Mouse (Mus musculus) MEL (cell line): ENCODE results near the gene Gm19345. TPM values are rescaled to one million over a fixed set of nuclear protein-coding genes. Genes with fewer than 3 reads are reported as not detected.

Experiments used
- DNase-seq: peaks from one replicate; pipeline ENCODE4 v3.0.0; 2011; ENCODE audit warnings: low read depth, low spot score
- H3K27ac ChIP-seq: 2 replicates; pipeline ENCODE4 v1.5.1; 2012; ENCODE audit warnings: low read depth, mild to moderate bottlenecking, control low read depth, low read length, moderate library complexity; ENCODE audit not compliant: control insufficient read depth
- H3K27me3 ChIP-seq, 2 experiments: fragments of 150-350 bp in 1 of 2; sonication (generic) in 1 of 2; 2 replicates each; pipeline ENCODE4 v1.6.1; 2012; ENCODE audit warnings: low read length in 2 of 2, mild to moderate bottlenecking in 2 of 2, improper control_type of control experiment in 1 of 2, moderate library complexity in 1 of 2; ENCODE audit not compliant: insufficient read depth in 2 of 2, control insufficient read depth in 1 of 2
- H3K36me3 ChIP-seq, 2 experiments: 2 replicates each; pipeline ENCODE4 v1.6.1; 2012 to 2014; ENCODE audit warnings: low read length in 2 of 2, improper control_type of control experiment in 1 of 2, inconsistent platforms in 1 of 2, mild to moderate bottlenecking in 1 of 2; ENCODE audit not compliant: insufficient read depth in 2 of 2, control insufficient read depth in 1 of 2
- H3K4me1 ChIP-seq, 2 experiments: fragments of 150-350 bp in 1 of 2; sonication (generic) in 1 of 2; 2 replicates each; pipeline ENCODE4 v1.6.1; 2012; ENCODE audit warnings: low read length in 2 of 2, improper control_type of control experiment in 1 of 2, mild to moderate bottlenecking in 1 of 2; ENCODE audit not compliant: insufficient read depth in 2 of 2, control insufficient read depth in 1 of 2
- H3K4me3 ChIP-seq, 2 experiments: fragments of 150-350 bp in 1 of 2; sonication (generic) in 1 of 2; 2 replicates each; pipeline ENCODE4 v1.5.1; 2012; ENCODE audit warnings: low read depth in 2 of 2, low read length in 2 of 2, mild to moderate bottlenecking in 2 of 2, moderate library complexity in 2 of 2, control low read depth in 1 of 2, improper control_type of control experiment in 1 of 2; ENCODE audit not compliant: control insufficient read depth in 1 of 2, insufficient read depth in 1 of 2
- H3K79me2 ChIP-seq: 2 replicates; pipeline ENCODE4 v1.6.1; 2012; ENCODE audit warnings: mild to moderate bottlenecking, low read length, moderate library complexity; ENCODE audit not compliant: control insufficient read depth, poor library complexity, insufficient read depth
- H3K9ac ChIP-seq: 2 replicates; pipeline ENCODE4 v1.6.1; 2012; ENCODE audit warnings: low read depth, mild to moderate bottlenecking, control low read depth, low read length, moderate library complexity; ENCODE audit not compliant: control insufficient read depth, poor library complexity, severe bottlenecking
- H3K9me3 ChIP-seq: fragments of 150-350 bp; sonication (generic); replicated peaks from 2 replicates; pipeline ENCODE4 v1.6.1; 2012; ENCODE audit warnings: mild to moderate bottlenecking, low read length, improper control_type of control experiment, moderate library complexity; ENCODE audit not compliant: insufficient read depth
- CHD1 ChIP-seq: IDR thresholded peaks from 2 replicates; pipeline ENCODE4 v1.6.1; 2012; ENCODE audit warnings: low read depth, mild to moderate bottlenecking, inconsistent platforms, low read length, improper control_type of control experiment
- CTCF ChIP-seq, 3 experiments: IDR thresholded peaks in 2 of 3; conservative IDR thresholded peaks in 1 of 3; 2 replicates each; pipeline ENCODE4 v1.5.1; 2011 to 2012; ENCODE audit warnings: low read length in 3 of 3, low read depth in 2 of 3, mild to moderate bottlenecking in 2 of 3, improper control_type of control experiment in 1 of 3, inconsistent platforms in 1 of 3, mixed read lengths in 1 of 3, moderate library complexity in 1 of 3; ENCODE audit not compliant: control insufficient read depth in 1 of 3, insufficient read depth in 1 of 3, poor library complexity in 1 of 3, severe bottlenecking in 1 of 3
- EP300 ChIP-seq, 2 experiments: IDR thresholded peaks; 2 replicates each; pipeline ENCODE4 v1.6.1; 2011; ENCODE audit warnings: improper control_type of control experiment in 2 of 2, low read length in 2 of 2, low read depth in 1 of 2, mild to moderate bottlenecking in 1 of 2
- ETS1 ChIP-seq: IDR thresholded peaks from 2 replicates; pipeline ENCODE4 v1.6.1; 2012; ENCODE audit warnings: low read depth, mild to moderate bottlenecking, inconsistent platforms, low read length, improper control_type of control experiment, moderate library complexity
- GABPA ChIP-seq: IDR thresholded peaks from 2 replicates; pipeline ENCODE4 v1.6.1; 2012; ENCODE audit warnings: low read depth, mild to moderate bottlenecking, inconsistent platforms, low read length, improper control_type of control experiment, moderate library complexity
- HCFC1 ChIP-seq: IDR thresholded peaks from 2 replicates; pipeline ENCODE4 v1.6.1; 2012; ENCODE audit warnings: low read depth, mild to moderate bottlenecking, inconsistent platforms, low read length, improper control_type of control experiment, moderate library complexity
- KAT2A ChIP-seq: conservative IDR thresholded peaks from 2 replicates; pipeline ENCODE4 v1.6.1; 2012; ENCODE audit warnings: low read depth, low read length, improper control_type of control experiment, inconsistent platforms
- MAZ ChIP-seq: IDR thresholded peaks from 2 replicates; pipeline ENCODE4 v1.6.1; 2012; ENCODE audit warnings: low read depth, mild to moderate bottlenecking, inconsistent platforms, low read length, improper control_type of control experiment
- MXI1 ChIP-seq: IDR thresholded peaks from 2 replicates; pipeline ENCODE4 v1.6.1; 2011; ENCODE audit warnings: mild to moderate bottlenecking, low read depth, low read length, improper control_type of control experiment
- NELFE ChIP-seq: IDR thresholded peaks from 2 replicates; pipeline ENCODE4 v1.6.1; 2011; ENCODE audit warnings: low read depth, low read length, improper control_type of control experiment
- NRF1 ChIP-seq: IDR thresholded peaks from 2 replicates; pipeline ENCODE4 v1.6.1; 2014; ENCODE audit warnings: low read depth, mild to moderate bottlenecking, inconsistent platforms, low read length, improper control_type of control experiment, moderate library complexity; ENCODE audit not compliant: poor library complexity, insufficient read depth, severe bottlenecking
- POLR2A ChIP-seq, 2 experiments: IDR thresholded peaks; 2 replicates each; pipeline ENCODE4 v1.6.1; 2011 to 2012; ENCODE audit warnings: low read length in 2 of 2, mild to moderate bottlenecking in 2 of 2, control low read depth in 1 of 2, improper control_type of control experiment in 1 of 2, low read depth in 1 of 2, moderate library complexity in 1 of 2; ENCODE audit not compliant: control insufficient read depth in 1 of 2, insufficient read depth in 1 of 2, poor library complexity in 1 of 2
- POLR2AphosphoS2 ChIP-seq: IDR thresholded peaks from 2 replicates; pipeline ENCODE4 v1.6.1; 2011; ENCODE audit warnings: low read length, improper control_type of control experiment
- SMC3 ChIP-seq: IDR thresholded peaks from 2 replicates; pipeline ENCODE4 v1.6.1; 2011; ENCODE audit warnings: low read depth, low read length, improper control_type of control experiment
- TBP ChIP-seq: IDR thresholded peaks from 2 replicates; pipeline ENCODE4 v1.8.0; 2011; ENCODE audit warnings: low read depth, low read length, improper control_type of control experiment
- USF2 ChIP-seq, 2 experiments: IDR thresholded peaks; 2 replicates each; pipeline ENCODE4 v1.6.1; 2011 to 2012; ENCODE audit warnings: improper control_type of control experiment in 2 of 2, low read length in 2 of 2, borderline replicate concordance in 1 of 2, inconsistent platforms in 1 of 2, low read depth in 1 of 2, mild to moderate bottlenecking in 1 of 2; ENCODE audit not compliant: insufficient read depth in 1 of 2
- ZMIZ1 ChIP-seq: IDR thresholded peaks from 2 replicates; pipeline ENCODE4 v1.6.1; 2012; ENCODE audit warnings: low read depth, mild to moderate bottlenecking, inconsistent platforms, low read length, improper control_type of control experiment, moderate library complexity
- ZNF384 ChIP-seq: IDR thresholded peaks from 2 replicates; pipeline ENCODE4 v1.6.1; 2012; ENCODE audit warnings: low read depth, mild to moderate bottlenecking, inconsistent platforms, low read length, improper control_type of control experiment
- polyA plus RNA-seq, 2 experiments: library from polyadenylated mRNA; stranded (reverse) in 1 of 2; unstranded in 1 of 2; fragments of >175 nt in 1 of 2; fragments of >200 nt in 1 of 2; gene quantifications; 2 replicates each; pipeline versions ENCODE4 v1.2.1 to v1.2.4; 2012; ENCODE audit warnings: low replicate concordance in 2 of 2, low read depth in 1 of 2; ENCODE audit not compliant: insufficient read length in 2 of 2, insufficient read depth in 1 of 2, missing spikeins in 1 of 2
- total RNA-seq: library from RNA; depleted of rRNA; stranded (reverse); fragments of 300-350 nt; gene quantifications from 2 replicates; pipeline ENCODE4 v1.2.3, GENCODE M21; 2012

Gm19345 gene
- total and polyA plus RNA-seq, 3 experiments, result not detected

GRCm38 (mm10) chr7:19816224-19816771 lies 35.5 kb upstream of the Gm19345 start:
- Histone ChIP-seq H3K4me3 (peak overlapping the region; percentile 51 to 78), H3K36me3 (peaks cover 0 to 14% of the 10 kb centered on the region in 2 experiments; a peak in 2 of 4 replicates), H3K79me2 (no peaks in the 10 kb centered on the region), H3K4me1 (peaks cover 20 to 28% of the 10 kb centered on the region in 2 experiments), H3K27me3 (no peaks in the 10 kb centered on the region), H3K9me3 (no peaks in the 10 kb centered on the region), H3K9ac (peak overlapping the region; percentile 61), H3K27ac (peak overlapping the region; percentile 61)
- peak; percentile 91 for DNase-seq
- no peak for TF ChIP-seq USF2 (IDR thresholded peaks at IDR 0.05; ENCODE audit: borderline replicate concordance in 1 of 2, insufficient read depth in 1 of 2, low read depth in 1 of 2, low read length in 2 of 2)
- no peak for TF ChIP-seq ZMIZ1
- TF ChIP-seq CTCF (IDR thresholded peaks at IDR 0.05 in 2 of 3, conservative IDR thresholded peaks at IDR 0.05 in 1 of 3; ENCODE audit: control insufficient read depth in 1 of 3, insufficient read depth in 1 of 3, low read depth in 2 of 3, low read length in 3 of 3, poor library complexity in 1 of 3, severe bottlenecking in 1 of 3), result no peak
- TF ChIP-seq ETS1, result peak; percentile 21; the same call in 1 of the 2 replicates
- no peak for TF ChIP-seq ZNF384
- TF ChIP-seq GABPA, result no peak
- TF ChIP-seq HCFC1, result peak; percentile 61
- 0 out of 2 replicates have a peak, but pooled peaks have one; percentile 4 for TF ChIP-seq MXI1
- peak; percentile 83 for TF ChIP-seq MAZ
- no peak for TF ChIP-seq EP300 (IDR thresholded peaks at IDR 0.05; ENCODE audit: low read depth in 1 of 2, low read length in 2 of 2)
- no peak for TF ChIP-seq NRF1
- TF ChIP-seq NELFE, result no peak; the same call in 1 of the 2 replicates
- no peak for TF ChIP-seq CHD1
- no peak for TF ChIP-seq KAT2A
- TF ChIP-seq POLR2A (IDR thresholded peaks at IDR 0.05; ENCODE audit: control insufficient read depth in 1 of 2, insufficient read depth in 1 of 2, low read depth in 1 of 2, low read length in 2 of 2, poor library complexity in 1 of 2), result peak; percentile 22 to 56; a peak in 1 of 4 replicates
- 0 out of 2 replicates have a peak, but pooled peaks have one; percentile 20 for TF ChIP-seq POLR2AphosphoS2
- TF ChIP-seq TBP, result no peak

GRCm38 (mm10) chr7:19817382-19818105 lies 34.3 kb upstream of the Gm19345 start:
- Histone ChIP-seq H3K27ac (no peak overlapping the region), H3K4me3 (no peak overlapping the region), H3K27me3 (no peaks in the 10 kb centered on the region), H3K9ac (no peak overlapping the region), H3K4me1 (peaks cover 20 to 28% of the 10 kb centered on the region in 2 experiments), H3K9me3 (no peaks in the 10 kb centered on the region), H3K36me3 (peaks cover 0 to 14% of the 10 kb centered on the region in 2 experiments; a peak in 2 of 4 replicates), H3K79me2 (no peaks in the 10 kb centered on the region; the same call in 1 of the 2 replicates)
- DNase-seq, result no peak
- TF ChIP-seq SMC3 (no peak), ETS1 (peak; percentile 64; the same call in 1 of the 2 replicates), KAT2A (no peak)
